Mouse (Mus musculus) C2C12 (cell line): ENCODE results near the gene Bloc1s1.

Experiments used
- CTCF ChIP-seq: IDR thresholded peaks from one replicate; pipeline ENCODE4 v1.5.1; 2011; ENCODE audit not compliant: control insufficient read depth, insufficient read depth, insufficient read length
- MAX ChIP-seq: IDR thresholded peaks from one replicate; pipeline ENCODE4 v1.6.1; 2011; ENCODE audit warnings: mild to moderate bottlenecking, control low read depth
- MYOD1 ChIP-seq: IDR thresholded peaks from one replicate; pipeline ENCODE4 v1.6.1; 2011; ENCODE audit warnings: low read depth; ENCODE audit not compliant: control insufficient read depth, insufficient read length
- MYOG ChIP-seq: IDR thresholded peaks from one replicate; pipeline ENCODE4 v1.6.1; 2011; ENCODE audit not compliant: control insufficient read depth, insufficient read length; ENCODE audit errors: extremely low read depth

- no peak for TF ChIP-seq CTCF
- TF ChIP-seq MYOD1, result no peak
- no peak for TF ChIP-seq MAX
- TF ChIP-seq MYOG, result no peak
Observed at GRCm38 (mm10) chr10:128904812-128905211, 19.0 kb downstream of the Bloc1s1 start.
